Comparison of ENCODE assay signal across 9 mouse cellular contexts in genomic region chr11:101323609-101324008, GRCm38 (mm10). TPM values are rescaled to one million over a fixed set of nuclear protein-coding genes. Genes with fewer than 3 reads are reported as not detected.
A peak's percentile ranks its signal among the peaks of the same experiment; 100 is the strongest.
DNase-seq lines count a peak whose midpoint lies in the region; ATAC-seq and TF ChIP-seq lines count a peak whose summit lies in the region.
"Had no signal": no experiment of that assay in that cellular context is flagged by ENCODE, and none has a peak within 500 bp of the region (broad histone marks: within the 10 kb centered on the region; RNA-seq: fewer than 3 reads in every experiment).

No protein-coding gene starts in this region.

- H3K27ac ChIP-seq in layer of hippocampus, adult 2 months: no peak overlapping the region; the same call in 1 of the 2 replicates
- H3K27ac ChIP-seq in lung, embryonic 14.5 days (ENCODE audit: low read depth): no peak overlapping the region
- H3K27ac ChIP-seq: hindbrain, embryonic 15.5 days had no signal

- no peak overlapping the region for H3K4me2 ChIP-seq in lung, embryonic 14.5 days
- H3K4me2 ChIP-seq: hindbrain, embryonic 15.5 days had no signal

- H3K36me3 ChIP-seq in G1E (replicated peaks): peaks cover 95% of the 10 kb centered on the region
- H3K36me3 ChIP-seq in lung, embryonic 14.5 days (ENCODE audit: insufficient read depth): peaks cover 77% of the 10 kb centered on the region

- intact Hi-C loops in heart, postnatal 14 days (cut with DNase I): loop anchor here (1.0 kb wide), 1 partner anchor 72 kb away; no protein-coding TSS in a partner anchor

- 7% methylated on average over 4 of the region's 4 CpGs for WGBS in lung, embryonic 14.5 days

- peak; percentile 88 for TF ChIP-seq CTCF in G1E (IDR thresholded peaks at IDR 0.05; ENCODE audit: low read depth, low read length)
- peak; percentile 98 for TF ChIP-seq CTCF in layer of hippocampus, adult 2 months (conservative IDR thresholded peaks at IDR 0.05)
- peak; percentile 97 for TF ChIP-seq CTCF in lung, embryonic 14.5 days (IDR thresholded peaks at IDR 0.05; ENCODE audit: low read depth)

- ATAC-seq in G1E (ENCODE audit: extremely low read depth, insufficient number of reproducible peaks, low FRiP score, poor library complexity, severe bottlenecking): no peak
- peak; percentile 65 for ATAC-seq in erythroid progenitor cell, adult 5-6 weeks (replicated peaks; ENCODE audit: low FRiP score, poor library complexity, severe bottlenecking)
- ATAC-seq in lung, embryonic 14.5 days (ENCODE audit: insufficient read depth): peak; percentile 50; the same call in 1 of the 2 replicates

- DNase-seq in G1E (ENCODE audit: low spot score): no peak
- DNase-seq in adrenal gland, postnatal 36 days: peak; percentile 73 to 84
- peak; percentile 81 to 85 for DNase-seq in heart, postnatal 14 days
- peak; percentile 72 to 82 for DNase-seq in layer of hippocampus, adult 2 months (ENCODE audit: low spot score in 2 of 2)
- DNase-seq in lung, embryonic 14.5 days: peak; percentile 86
- DNase-seq in retina, embryonic 14.5 days (ENCODE audit: low spot score): peak; percentile 81
- no peak for DNase-seq in natural killer cell, adult 2 months (ENCODE audit: low spot score in 2 of 2)

- H3K9me3 ChIP-seq in G1E (replicated peaks): no peaks in the 10 kb centered on the region
- no peaks in the 10 kb centered on the region for H3K9me3 ChIP-seq in lung, embryonic 14.5 days (ENCODE audit: low read depth, low read length)
- H3K9me3 ChIP-seq: hindbrain, embryonic 15.5 days had no signal

- H3K9ac ChIP-seq in lung, embryonic 14.5 days: no peak overlapping the region
- H3K9ac ChIP-seq: hindbrain, embryonic 15.5 days had no signal

- H3K4me1 ChIP-seq in G1E (ENCODE audit: insufficient read depth, low read depth, low read length): peaks cover 28% of the 10 kb centered on the region
- H3K4me1 ChIP-seq in lung, embryonic 14.5 days (ENCODE audit: insufficient read depth): no peaks in the 10 kb centered on the region
- H3K4me1 ChIP-seq: hindbrain, embryonic 15.5 days had no signal

- H3K4me3 ChIP-seq in G1E (ENCODE audit: low read depth, low read length): no peak overlapping the region
- H3K4me3 ChIP-seq in layer of hippocampus, adult 2 months: no peak overlapping the region
- H3K4me3 ChIP-seq in lung, embryonic 14.5 days (ENCODE audit: low read depth, low read length): no peak overlapping the region
- H3K4me3 ChIP-seq: hindbrain, embryonic 15.5 days had no signal

- no peaks in the 10 kb centered on the region for H3K27me3 ChIP-seq in G1E (ENCODE audit: insufficient read depth, low read length)
- no peaks in the 10 kb centered on the region for H3K27me3 ChIP-seq in lung, embryonic 14.5 days (ENCODE audit: insufficient read depth, low read length)
- H3K27me3 ChIP-seq: hindbrain, embryonic 15.5 days had no signal

RNA-seq across cellular contexts. Expression of gene Aoc2, which starts 1.3 kb away (rescaled TPM):
- 18.1 and 19.5 TPM in 2 replicates for total RNA-seq in G1E (2014; fragmentation: Nextera tagmentation)
- total RNA-seq in G1E (2017): 4.5 and 4.6 TPM in 2 replicates
- polyA plus RNA-seq in G1E (2012): 10.0 and 10.1 TPM in 2 replicates
- total RNA-seq in adrenal gland, postnatal 36 days (2021): 1 to 10 TPM; 4.6 to 7.1 TPM
- 25.2 and 38.6 TPM in 2 replicates for total RNA-seq in erythroid progenitor cell, adult 5-6 weeks (2015; ENCODE audit: low replicate concordance)
- 12.8 and 18.9 TPM in 2 replicates for total RNA-seq in erythroid progenitor cell, adult 5-6 weeks (2017; ENCODE audit: low replicate concordance)
- total RNA-seq in heart, postnatal 14 days (2021): 1 to 10 TPM; 3.1 to 3.2 TPM
- 1 to 10 TPM; 6.8 to 7.5 TPM for total RNA-seq in layer of hippocampus, adult 2 months (2021)
- 1.5 TPM in 2 replicates for polyA plus RNA-seq in lung, embryonic 14.5 days (2014; fragmentation: Nextera tagmentation; extraction: Ambion mirVana)

RNA-seq across cellular contexts. Expression of gene Aoc3, which starts 6.8 kb away (rescaled TPM):
- total RNA-seq in G1E (2014; fragmentation: Nextera tagmentation): 2.5 TPM in 1 of 2 replicates, not detected in the other
- total RNA-seq in G1E (2017): 0.16 TPM in 1 of 2 replicates, not detected in the other
- polyA plus RNA-seq in G1E (2012): 0.07 and 0.10 TPM in 2 replicates
- 10 to 100 TPM; 40.4 to 67.8 TPM for total RNA-seq in adrenal gland, postnatal 36 days (2021)
- total RNA-seq in erythroid progenitor cell, adult 5-6 weeks (2015; ENCODE audit: low replicate concordance): 2.5 TPM in 1 of 2 replicates, not detected in the other
- 0.51 TPM in 1 of 2 replicates, not detected in the other for total RNA-seq in erythroid progenitor cell, adult 5-6 weeks (2017; ENCODE audit: low replicate concordance)
- 10 to 100 TPM; 36.9 to 42.0 TPM for total RNA-seq in heart, postnatal 14 days (2021)
- total RNA-seq in layer of hippocampus, adult 2 months (2021): under 1 TPM; 0.64 to 0.74 TPM
- polyA plus RNA-seq in lung, embryonic 14.5 days (2014; fragmentation: Nextera tagmentation; extraction: Ambion mirVana): 0.62 and 0.83 TPM in 2 replicates

RNA-seq across cellular contexts. Expression of gene Psme3, which starts 7.6 kb away (rescaled TPM):
- total RNA-seq in G1E (2014; fragmentation: Nextera tagmentation) (300 and 317 TPM in 2 replicates), G1E (2017) (98.7 and 113 TPM in 2 replicates)
- polyA plus RNA-seq in G1E (2012): 68.6 and 68.8 TPM in 2 replicates
- 100 to 1,000 TPM; 122 to 145 TPM for total RNA-seq in adrenal gland, postnatal 36 days (2021)
- total RNA-seq in erythroid progenitor cell, adult 5-6 weeks (2015; ENCODE audit: low replicate concordance): 425 and 456 TPM in 2 replicates
- total RNA-seq in erythroid progenitor cell, adult 5-6 weeks (2017; ENCODE audit: low replicate concordance): 261 and 313 TPM in 2 replicates
- 10 to 100 TPM; 80.9 to 96.0 TPM for total RNA-seq in heart, postnatal 14 days (2021)
- 100 to 1,000 TPM; 121 TPM for total RNA-seq in layer of hippocampus, adult 2 months (2021)
- polyA plus RNA-seq in lung, embryonic 14.5 days (2014; fragmentation: Nextera tagmentation; extraction: Ambion mirVana): 118 and 123 TPM in 2 replicates

RNA-seq across cellular contexts. Expression of gene Becn1, which starts 21.5 kb away (rescaled TPM):
- total RNA-seq in G1E (2014; fragmentation: Nextera tagmentation): 42.5 and 46.3 TPM in 2 replicates
- 142 and 148 TPM in 2 replicates for total RNA-seq in G1E (2017)
- polyA plus RNA-seq in G1E (2012): 97.7 and 109 TPM in 2 replicates
- 100 to 1,000 TPM; 150 to 159 TPM for total RNA-seq in adrenal gland, postnatal 36 days (2021)
- 71.4 and 72.5 TPM in 2 replicates for total RNA-seq in erythroid progenitor cell, adult 5-6 weeks (2015; ENCODE audit: low replicate concordance)
- 273 TPM in 2 replicates for total RNA-seq in erythroid progenitor cell, adult 5-6 weeks (2017; ENCODE audit: low replicate concordance)
- total RNA-seq in heart, postnatal 14 days (2021): 10 to 100 TPM; 90.0 to 96.3 TPM
- 100 to 1,000 TPM; 219 to 223 TPM for total RNA-seq in layer of hippocampus, adult 2 months (2021)
- polyA plus RNA-seq in lung, embryonic 14.5 days (2014; fragmentation: Nextera tagmentation; extraction: Ambion mirVana): 149 and 154 TPM in 2 replicates

RNA-seq across cellular contexts. Expression of gene G6pc, which starts 43.8 kb away (rescaled TPM):
- total RNA-seq in G1E (2014; fragmentation: Nextera tagmentation) (not detected in 2 replicates), G1E (2017) (0.05 TPM in 1 of 2 replicates, not detected in the other)
- not detected in 2 replicates for polyA plus RNA-seq in G1E (2012)
- 1 to 10 TPM; 2.9 to 6.4 TPM for total RNA-seq in adrenal gland, postnatal 36 days (2021)
- not detected in 2 replicates for total RNA-seq in erythroid progenitor cell, adult 5-6 weeks (2015; ENCODE audit: low replicate concordance)
- total RNA-seq in erythroid progenitor cell, adult 5-6 weeks (2017; ENCODE audit: low replicate concordance): not detected in 2 replicates
- total RNA-seq in heart, postnatal 14 days (2021): not detected
- total RNA-seq in layer of hippocampus, adult 2 months (2021): not detected
- polyA plus RNA-seq in lung, embryonic 14.5 days (2014; fragmentation: Nextera tagmentation; extraction: Ambion mirVana): not detected in 2 replicates
- polyA plus RNA-seq: hindbrain, embryonic 15.5 days had no signal

Comparison
In these comparisons a context has a peak if more than half of its experiments do, and no peak if none do; other contexts are left out.
1. DNase-seq: peak in adrenal gland, postnatal 36 days (2 of 2), heart, postnatal 14 days (2 of 2), layer of hippocampus, adult 2 months (2 of 2), lung, embryonic 14.5 days (single experiment) and retina, embryonic 14.5 days (single experiment); none in G1E (single experiment) and natural killer cell, adult 2 months (0 of 2).
2. RNA of gene Aoc3, which starts 6.8 kb away (total RNA-seq): 40.4 to 67.8 TPM in adrenal gland, postnatal 36 days and 36.9 to 42.0 TPM in heart, postnatal 14 days; 0.16 to 2.5 TPM in G1E, 0.64 to 0.74 TPM in layer of hippocampus, adult 2 months and 0.51 to 2.5 TPM in erythroid progenitor cell, adult 5-6 weeks; every median in the first group is over 10 times any median in the second.
3. Peak in every context shown above with its lines, with median percentiles within 50 percentile points of each other: CTCF ChIP-seq.